Mouse (Mus musculus) ES-E14 (cell line): ENCODE measurements at regions not wholly inside any gene's neighbourhood (a gene's known extent, or its start where the extent isn't known, plus 50 kb on each side); places are given as distances from the start of the nearest gene placed in this dataset.

Experiments
- DNase-seq: peaks from one replicate; pipeline ENCODE4 v3.0.0-alpha.2; 2013; ENCODE audit warnings: low read depth, low spot score
- H3K27ac ChIP-seq: 2 replicates; pipeline ENCODE4 v1.5.1; 2012; ENCODE audit warnings: low read depth, mild to moderate bottlenecking, low read length, moderate library complexity, mixed read lengths; ENCODE audit not compliant: poor library complexity, insufficient read depth, severe bottlenecking
- H3K36me3 ChIP-seq: 2 replicates; pipeline ENCODE4 v1.6.1; 2012; ENCODE audit warnings: mild to moderate bottlenecking, low read length, moderate library complexity, mixed read lengths; ENCODE audit not compliant: control insufficient read depth, poor library complexity, insufficient read depth, severe bottlenecking
- H3K4me1 ChIP-seq, 2 experiments: fragments of 150-350 bp in 1 of 2; sonication (generic) in 1 of 2; 2 replicates each; pipeline ENCODE4 v1.6.1; 2012; ENCODE audit warnings: low read length in 2 of 2, mild to moderate bottlenecking in 1 of 2, mixed read lengths in 1 of 2; ENCODE audit not compliant: control insufficient read depth in 2 of 2, insufficient read depth in 2 of 2, poor library complexity in 1 of 2
- H3K4me3 ChIP-seq, 2 experiments: fragments of 150-350 bp in 1 of 2; sonication (generic) in 1 of 2; 2 replicates each; pipeline ENCODE4 v1.5.1; 2012; ENCODE audit warnings: low read length in 2 of 2, low read depth in 1 of 2, mild to moderate bottlenecking in 1 of 2, mixed read lengths in 1 of 2; ENCODE audit not compliant: insufficient read depth in 1 of 2, poor library complexity in 1 of 2, severe bottlenecking in 1 of 2
- H3K9ac ChIP-seq: 2 replicates; pipeline ENCODE4 v1.6.1; 2012; ENCODE audit warnings: low read depth, mild to moderate bottlenecking, low read length, mixed read lengths; ENCODE audit not compliant: poor library complexity, insufficient read depth, severe bottlenecking
- H3K9me3 ChIP-seq: fragments of 150-350 bp; sonication (generic); 2 replicates; pipeline ENCODE4 v1.6.1; 2012; ENCODE audit warnings: low read depth, mild to moderate bottlenecking, low read length; ENCODE audit not compliant: control insufficient read depth, insufficient read depth
- CHD2 ChIP-seq: IDR thresholded peaks from 2 replicates; pipeline ENCODE4 v1.6.1; 2014; ENCODE audit warnings: mild to moderate bottlenecking, low read depth, low read length, inconsistent platforms
- HCFC1 ChIP-seq: IDR thresholded peaks from 2 replicates; pipeline ENCODE4 v1.6.1; 2012; ENCODE audit warnings: low read length, inconsistent platforms, borderline replicate concordance; ENCODE audit not compliant: insufficient read depth
- MAFK ChIP-seq: IDR thresholded peaks from 2 replicates; pipeline ENCODE4 v1.6.1; 2014; ENCODE audit warnings: mild to moderate bottlenecking, low read depth, low read length, inconsistent platforms; ENCODE audit not compliant: insufficient read depth
- ZC3H11A ChIP-seq: IDR thresholded peaks from 2 replicates; pipeline ENCODE4 v1.6.1; 2012; ENCODE audit warnings: low read depth, mild to moderate bottlenecking, inconsistent platforms, low read length, borderline replicate concordance
- ZNF384 ChIP-seq: IDR thresholded peaks from 2 replicates; pipeline ENCODE4 v1.6.1; 2012; ENCODE audit warnings: low read depth, low read length, inconsistent platforms
- in situ Hi-C, 2 experiments: fragments of 600-800 bp; cut with MboI; formaldehyde crosslinking; loops; one replicate each; pipeline ENCODE4 v1.15.1; 2025; ENCODE audit warnings: low sequenced_read_pairs in 2 of 2, inconsistent platforms in 1 of 2; ENCODE audit not compliant: unreplicated experiment in 2 of 2

- in situ Hi-C loops = no loop called here
- no peak overlapping the region for H3K9ac ChIP-seq
- H3K4me3 ChIP-seq = no peak overlapping the region
- H3K4me1 ChIP-seq = no peaks in the 10 kb centered on the region
- no peaks in the 10 kb centered on the region for H3K9me3 ChIP-seq
- DNase-seq = no peak
- no peak overlapping the region for H3K27ac ChIP-seq
- TF ChIP-seq CHD2 (no peak), ZNF384 (no peak), MAFK (no peak), ZC3H11A (no peak), HCFC1 (no peak)
- H3K36me3 ChIP-seq = no peaks in the 10 kb centered on the region
Measured at GRCm38 (mm10) chr7:116959196-116959895, 421.4 kb upstream of the Xylt1 start.

- H3K4me3 ChIP-seq = no peak overlapping the region
- no peaks in the 10 kb centered on the region for H3K4me1 ChIP-seq
- no peaks in the 10 kb centered on the region for H3K36me3 ChIP-seq
- TF ChIP-seq HCFC1 = no peak
- TF ChIP-seq CHD2 = no peak
- no peak for TF ChIP-seq MAFK
- no peak for TF ChIP-seq ZNF384
- no peak for TF ChIP-seq ZC3H11A
- H3K9ac ChIP-seq = no peak overlapping the region
- in situ Hi-C loops = no loop called here
- no peak overlapping the region for H3K27ac ChIP-seq
- H3K9me3 ChIP-seq = no peaks in the 10 kb centered on the region
- no peak for DNase-seq
Measured at GRCm38 (mm10) chr7:116963839-116964238, 416.9 kb upstream of the Xylt1 start.

- DNase-seq = no peak
- no peaks in the 10 kb centered on the region for H3K36me3 ChIP-seq
- no peak overlapping the region for H3K4me3 ChIP-seq
- H3K9ac ChIP-seq = no peak overlapping the region
- H3K4me1 ChIP-seq = 0 out of 4 replicates have a peak, but pooled peaks cover 0 to 2% of the 10 kb centered on the region in 2 experiments
- in situ Hi-C loops = no loop called here
- TF ChIP-seq MAFK (no peak), CHD2 (no peak), ZC3H11A (no peak), ZNF384 (no peak), HCFC1 (no peak)
- no peaks in the 10 kb centered on the region for H3K9me3 ChIP-seq
- H3K27ac ChIP-seq = no peak overlapping the region; the same call in 1 of the 2 replicates
Measured at GRCm38 (mm10) chr7:116991351-116991750, 389.4 kb upstream of the Xylt1 start.

- H3K9me3 ChIP-seq = no peaks in the 10 kb centered on the region
- in situ Hi-C loops = no loop called here
- H3K4me1 ChIP-seq = 0 out of 4 replicates have a peak, but pooled peaks cover 0 to 2% of the 10 kb centered on the region in 2 experiments
- H3K4me3 ChIP-seq = no peak overlapping the region
- TF ChIP-seq ZNF384 = no peak
- no peak for TF ChIP-seq MAFK
- TF ChIP-seq HCFC1 = no peak
- TF ChIP-seq ZC3H11A = no peak
- no peak for TF ChIP-seq CHD2
- no peaks in the 10 kb centered on the region for H3K36me3 ChIP-seq
- H3K27ac ChIP-seq = no peak overlapping the region; the same call in 1 of the 2 replicates
- H3K9ac ChIP-seq = no peak overlapping the region
- DNase-seq = no peak
Measured at GRCm38 (mm10) chr7:116992166-116992565, 388.6 kb upstream of the Xylt1 start.

GRCm38 (mm10) chr7:116995770-116996169 is 385.0 kb upstream of the Xylt1 start:
- no peak for TF ChIP-seq ZC3H11A
- no peak for TF ChIP-seq CHD2
- TF ChIP-seq ZNF384 = no peak
- no peak for TF ChIP-seq HCFC1
- TF ChIP-seq MAFK = no peak
- no peak overlapping the region for H3K9ac ChIP-seq
- H3K4me1 ChIP-seq = 0 out of 4 replicates have a peak, but pooled peaks cover 0 to 2% of the 10 kb centered on the region in 2 experiments
- H3K4me3 ChIP-seq = no peak overlapping the region
- no peaks in the 10 kb centered on the region for H3K36me3 ChIP-seq
- no peak for DNase-seq
- H3K27ac ChIP-seq = no peak overlapping the region
- H3K9me3 ChIP-seq = no peaks in the 10 kb centered on the region
- in situ Hi-C loops = no loop called here
